Mouse (Mus musculus) heart, postnatal 0 days (tissue): ENCODE measurements around the gene Ubtf.

ENCODE experiments used
- CTCF ChIP-seq: IDR thresholded peaks from 2 replicates; pipeline ENCODE4 v1.5.1; 2016; ENCODE audit warnings: antibody characterized with exemption, control low read depth, low read depth
- EP300 ChIP-seq: IDR thresholded peaks from 2 replicates; pipeline ENCODE4 v1.6.1; 2016; ENCODE audit warnings: antibody characterized with exemption, low read depth

GRCm38 (mm10) chr11:102341101-102341500, 21.6 kb upstream of the Ubtf start:
- TF ChIP-seq CTCF (no peak), EP300 (no peak)
